Mouse (Mus musculus): ENCODE data around the gene Arhgdia. TPM values are rescaled to one million over a fixed set of nuclear protein-coding genes. Genes with fewer than 3 reads are reported as not detected.

Arhgdia gene
- polyA plus RNA-seq (2015; fragmentation: Nextera tagmentation; extraction: Ambion mirVana): 697 and 699 TPM in 2 replicates

DNA sequence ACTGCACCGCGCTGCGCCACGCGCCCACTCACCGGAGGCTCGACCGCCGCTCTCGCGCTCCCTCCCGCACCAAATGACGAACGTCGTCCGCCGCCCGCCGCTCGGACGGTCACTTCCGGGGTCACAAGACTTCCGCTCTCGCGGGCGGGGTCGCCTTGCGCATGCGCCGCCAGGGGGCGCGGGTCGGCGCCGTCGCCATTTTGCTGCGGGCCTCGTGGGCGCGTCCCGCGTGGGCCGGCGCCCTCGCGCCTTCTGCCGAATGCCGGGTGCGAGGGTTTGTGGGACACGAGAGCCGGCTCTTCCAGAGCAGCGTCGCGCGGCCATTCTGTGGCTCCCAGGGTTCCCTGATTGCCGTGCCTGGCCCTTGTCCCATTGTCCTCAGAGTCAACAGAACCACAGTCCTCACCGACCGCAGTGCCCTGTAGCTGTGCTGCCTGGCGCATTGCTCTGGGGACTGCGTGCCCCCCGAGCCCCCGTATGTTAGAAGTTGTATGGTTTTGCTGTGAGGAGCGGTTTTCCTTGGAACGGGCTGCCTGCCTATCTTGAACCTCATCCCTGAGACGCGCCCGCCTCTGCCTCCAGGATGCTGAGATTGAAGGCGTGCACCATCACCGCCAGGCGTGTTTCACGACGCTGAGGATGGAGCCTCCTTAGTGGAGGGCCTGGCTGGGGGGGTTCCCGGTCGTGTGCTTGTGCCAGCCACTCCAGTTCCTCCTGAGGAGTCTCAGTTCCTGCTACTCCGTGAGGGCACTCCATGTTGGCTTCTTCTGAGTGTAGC lies at the start of gene Arhgdia:
Arhgdia (minus strand) TSS at position 135 of the 778 bp plus-strand sequence.
- peak; percentile 71 for ATAC-seq (ENCODE audit: borderline replicate concordance, extremely low read depth, low FRiP score, low TSS enrichment)
- no peaks in the 10 kb centered on the region for H3K27me3 ChIP-seq
- H3K36me3 ChIP-seq: peaks cover 57% of the 10 kb centered on the region
- H3K4me1 ChIP-seq: peaks cover 30% of the 10 kb centered on the region
- 5% methylated on average over 69 of the region's 75 CpGs for WGBS
- H3K4me2 ChIP-seq: peak within 1 kb of the TSS; percentile 89
- H3K27ac ChIP-seq: peak within 1 kb of the TSS; percentile 94
- H3K9me3 ChIP-seq: no peaks in the 10 kb centered on the region
- peak within 1 kb of the TSS; percentile 86 for H3K9ac ChIP-seq
- peak within 1 kb of the TSS; percentile 83 for H3K4me3 ChIP-seq

DNA sequence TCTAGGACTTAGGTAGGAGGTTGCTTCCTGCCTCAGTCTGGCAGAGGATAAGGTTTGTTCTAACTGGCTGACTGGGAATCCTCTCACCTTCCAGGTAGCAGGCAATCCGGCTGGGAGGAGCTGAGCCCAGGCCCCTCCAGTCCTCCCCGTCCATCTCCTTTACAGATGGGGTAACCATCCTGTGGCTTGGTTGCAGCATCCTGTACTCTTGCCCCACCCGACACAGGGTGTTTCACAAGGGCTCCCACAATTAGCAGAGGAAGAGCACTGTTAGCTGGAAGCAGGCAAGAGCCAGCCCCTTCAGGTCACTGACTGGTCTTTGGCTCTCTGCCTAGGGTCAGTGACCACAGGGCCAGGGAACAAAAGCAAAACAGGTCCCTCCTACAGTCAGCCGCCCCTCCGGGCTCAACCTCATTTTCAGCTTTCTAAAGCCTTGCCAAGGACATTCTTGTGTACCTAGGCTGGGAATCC lies 49.0 kb upstream of the Arhgdia start:
- Histone ChIP-seq H3K4me1 (peaks cover 45% of the 10 kb centered on the region), H3K27me3 (no peaks in the 10 kb centered on the region), H3K9me3 (no peaks in the 10 kb centered on the region), H3K9ac (peak overlapping the region; percentile 8), H3K36me3 (peaks cover 18% of the 10 kb centered on the region), H3K27ac (peak overlapping the region; percentile 55), H3K4me3 (peak overlapping the region; percentile 5; the same call in 1 of the 2 replicates), H3K4me2 (peak overlapping the region; percentile 80; the same call in 1 of the 2 replicates)
- WGBS: 51% methylated on average over 5 of the region's 5 CpGs
- no peak for ATAC-seq (ENCODE audit: borderline replicate concordance, extremely low read depth, low FRiP score, low TSS enrichment)

DNA sequence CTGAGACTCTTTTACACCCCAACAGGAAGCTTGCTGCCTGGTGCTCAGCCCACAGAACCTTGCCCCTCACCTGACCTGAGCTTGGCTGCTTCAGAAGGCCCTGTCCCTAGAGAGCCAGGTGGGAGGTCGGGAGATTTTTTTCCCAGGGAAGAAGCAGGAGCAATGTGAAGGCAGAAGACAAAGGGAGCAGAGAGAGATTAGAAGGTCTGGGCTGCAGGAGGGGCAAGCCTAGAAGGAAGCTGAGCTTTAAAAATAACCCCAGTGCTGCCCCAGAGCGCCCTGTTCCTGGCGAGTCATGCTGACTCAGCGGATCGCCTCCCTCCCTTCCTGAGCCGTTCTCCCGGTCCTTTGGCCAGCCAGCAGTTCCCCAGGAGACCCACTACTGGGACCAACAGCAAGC lies 48.5 kb upstream of the Arhgdia start:
- no peak for ATAC-seq (ENCODE audit: borderline replicate concordance, extremely low read depth, low FRiP score, low TSS enrichment)
- H3K4me1 ChIP-seq: peaks cover 49% of the 10 kb centered on the region
- H3K9ac ChIP-seq: peak overlapping the region; percentile 8; the same call in 1 of the 2 replicates
- peaks cover 18% of the 10 kb centered on the region for H3K36me3 ChIP-seq
- H3K27ac ChIP-seq: peak overlapping the region; percentile 55; the same call in 1 of the 2 replicates
- no peaks in the 10 kb centered on the region for H3K27me3 ChIP-seq
- H3K9me3 ChIP-seq: no peaks in the 10 kb centered on the region
- peak overlapping the region; percentile 80; the same call in 1 of the 2 replicates for H3K4me2 ChIP-seq
- 29% methylated on average over 7 of the region's 7 CpGs for WGBS
- no peak overlapping the region for H3K4me3 ChIP-seq

DNA sequence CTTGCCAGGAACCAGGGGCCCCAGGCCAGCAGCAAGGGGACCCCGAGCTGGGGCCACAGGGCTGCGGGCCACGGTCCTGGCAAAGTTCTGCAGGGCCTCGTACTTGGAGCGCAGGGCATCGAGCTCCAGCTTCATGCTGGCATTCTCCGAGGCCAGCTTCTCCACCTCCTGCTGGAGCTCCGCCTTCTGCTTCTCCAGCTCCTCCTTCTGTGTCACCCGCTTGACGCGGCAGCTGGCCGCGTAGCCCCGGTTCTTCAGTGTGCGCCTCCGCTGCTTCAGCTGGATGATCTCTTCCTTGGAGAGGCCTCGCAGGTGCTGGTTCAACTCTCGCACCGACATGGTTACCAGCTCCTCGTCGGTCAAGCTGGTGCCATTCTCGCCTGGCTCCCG lies 47.9 kb upstream of the Arhgdia start:
- Histone ChIP-seq H3K27ac (0 out of 2 replicates have a peak overlapping the region, but pooled peaks have one; percentile 15), H3K9ac (no peak overlapping the region), H3K27me3 (no peaks in the 10 kb centered on the region), H3K36me3 (peaks cover 18% of the 10 kb centered on the region), H3K4me2 (no peak overlapping the region), H3K4me1 (peaks cover 49% of the 10 kb centered on the region), H3K4me3 (peak overlapping the region; percentile 1; the same call in 1 of the 2 replicates), H3K9me3 (no peaks in the 10 kb centered on the region)
- ATAC-seq (ENCODE audit: borderline replicate concordance, extremely low read depth, low FRiP score, low TSS enrichment): no peak
- 74% methylated on average over 23 of the region's 23 CpGs for WGBS

DNA sequence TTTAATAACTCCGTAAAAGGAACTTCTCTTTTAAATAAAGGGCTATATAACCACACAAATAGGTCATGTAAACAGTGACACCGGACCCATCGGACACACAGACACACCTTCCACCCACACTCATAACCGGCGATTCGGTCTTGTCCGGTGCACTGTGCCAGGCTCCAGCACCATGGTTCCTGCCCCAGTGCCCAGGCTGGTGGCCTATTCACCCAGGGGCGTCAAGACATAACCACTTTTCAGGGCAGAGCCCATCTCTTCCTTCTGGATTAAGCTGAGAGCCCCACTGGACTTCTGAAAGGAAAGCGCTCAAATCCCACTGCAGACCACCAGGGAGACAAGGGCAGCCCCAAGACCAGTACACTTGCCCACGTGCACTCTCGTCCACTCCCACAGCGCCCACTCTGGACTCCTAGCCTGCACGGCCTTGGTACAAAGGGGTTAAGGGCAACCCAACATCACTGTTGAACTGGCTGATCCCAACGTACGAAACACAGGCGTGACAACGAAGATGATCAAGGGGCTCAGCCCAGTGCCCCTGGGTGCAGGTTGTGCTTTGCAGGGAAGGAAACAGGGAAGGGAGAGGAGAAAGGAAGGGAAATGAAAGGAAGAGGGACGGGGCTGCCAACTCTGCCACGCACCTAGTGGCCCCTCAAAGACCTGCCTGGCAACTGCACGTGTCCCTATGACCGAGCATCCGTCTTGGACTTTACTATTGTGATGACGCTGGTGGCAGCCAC lies 47.3 kb upstream of the Arhgdia start:
- no peak for ATAC-seq (ENCODE audit: borderline replicate concordance, extremely low read depth, low FRiP score, low TSS enrichment)

DNA sequence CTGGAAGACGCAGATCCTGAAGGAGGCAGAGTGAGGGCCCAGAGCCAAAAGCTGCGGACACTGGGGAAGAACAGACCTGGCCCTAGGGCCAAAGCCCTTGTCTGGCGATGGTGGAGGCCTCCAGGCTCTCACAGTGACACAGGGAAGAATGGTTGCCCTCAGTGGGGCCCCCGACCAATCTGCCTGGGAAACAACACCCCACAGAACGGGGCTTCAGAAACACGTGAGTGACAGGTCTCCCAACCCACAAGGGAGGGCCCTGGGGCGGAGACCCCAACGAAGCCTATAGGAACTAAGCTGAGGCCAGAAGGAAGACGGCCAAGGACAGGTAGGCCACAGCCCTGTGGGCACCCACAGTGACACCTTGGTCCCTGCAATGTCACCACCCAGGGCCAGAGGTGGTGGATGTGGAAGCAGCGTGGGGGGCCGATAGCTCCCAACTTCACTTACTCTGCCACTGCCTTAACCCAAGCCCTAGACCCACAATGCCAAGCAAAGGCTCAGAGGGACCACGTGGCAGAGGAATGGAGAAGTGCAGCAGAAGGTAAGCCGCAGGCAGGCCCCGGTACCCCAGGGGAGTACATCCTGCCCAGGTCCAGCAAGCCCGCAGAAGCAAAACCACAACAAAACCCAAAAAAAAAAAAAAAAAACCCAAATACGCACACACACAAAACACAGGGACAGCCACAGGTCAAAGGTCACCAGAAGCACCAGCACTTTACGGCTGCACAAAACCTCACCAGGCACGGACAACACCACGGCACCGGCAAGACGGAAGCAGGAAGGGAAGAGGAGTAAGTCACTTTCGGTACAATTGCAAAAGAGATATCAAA lies 46.3 kb upstream of the Arhgdia start:
- Histone ChIP-seq H3K4me3 (no peak overlapping the region), H3K9ac (no peak overlapping the region), H3K27ac (no peak overlapping the region), H3K4me2 (no peak overlapping the region), H3K36me3 (peaks cover 24% of the 10 kb centered on the region), H3K9me3 (no peaks in the 10 kb centered on the region), H3K27me3 (no peaks in the 10 kb centered on the region), H3K4me1 (peaks cover 50% of the 10 kb centered on the region)
- 75% methylated on average over 22 of the region's 22 CpGs for WGBS
- no peak for ATAC-seq (ENCODE audit: borderline replicate concordance, extremely low read depth, low FRiP score, low TSS enrichment)

More for the DNA sequence above, 47.3 kb upstream of the Arhgdia start:
- Histone ChIP-seq H3K4me3 (peak overlapping the region; percentile 1; the same call in 1 of the 2 replicates), H3K9me3 (no peaks in the 10 kb centered on the region), H3K27me3 (no peaks in the 10 kb centered on the region), H3K9ac (no peak overlapping the region), H3K27ac (no peak overlapping the region), H3K4me1 (peaks cover 48% of the 10 kb centered on the region), H3K4me2 (no peak overlapping the region), H3K36me3 (peaks cover 18% of the 10 kb centered on the region)
- WGBS: 94% methylated on average over 23 of the region's 23 CpGs

DNA sequence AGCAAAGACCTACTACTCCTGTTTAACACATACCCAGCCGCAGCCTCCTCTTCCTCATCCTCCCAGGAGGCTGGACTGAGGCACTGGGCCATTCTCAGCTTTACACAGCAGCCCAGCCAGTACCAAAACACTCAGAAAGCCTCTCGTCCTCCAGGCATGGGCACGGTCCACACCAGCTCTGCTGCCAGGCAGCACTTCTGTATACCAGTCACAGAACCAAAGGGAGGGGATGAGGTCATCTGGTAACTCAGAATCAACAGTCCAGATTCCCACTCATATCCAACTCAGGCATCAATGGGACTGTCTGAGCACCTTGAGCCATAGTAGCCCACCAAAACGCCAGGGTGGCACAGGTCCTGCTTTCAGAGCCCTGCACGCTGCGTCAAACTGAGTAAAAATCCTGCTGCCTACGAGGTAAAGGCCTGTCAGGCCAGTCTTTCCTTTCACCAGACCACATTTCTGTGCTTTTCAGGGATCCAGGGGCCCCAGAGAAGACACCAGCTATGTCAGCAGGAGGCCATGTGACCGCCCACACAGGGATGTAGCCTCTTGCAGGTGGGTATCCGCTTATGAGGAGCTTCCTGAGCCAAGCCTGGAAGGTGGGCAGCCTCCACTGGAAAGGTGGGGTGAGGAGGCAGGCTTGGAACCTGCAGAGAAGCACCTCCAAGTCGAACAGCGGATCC lies 45.5 kb upstream of the Arhgdia start:
- Histone ChIP-seq H3K4me3 (no peak overlapping the region), H3K4me1 (peaks cover 45% of the 10 kb centered on the region), H3K36me3 (peaks cover 27% of the 10 kb centered on the region), H3K9ac (no peak overlapping the region), H3K27me3 (no peaks in the 10 kb centered on the region), H3K4me2 (no peak overlapping the region), H3K9me3 (no peaks in the 10 kb centered on the region), H3K27ac (no peak overlapping the region)
- no peak for ATAC-seq (ENCODE audit: borderline replicate concordance, extremely low read depth, low FRiP score, low TSS enrichment)
- 89% methylated on average over 11 of the region's 11 CpGs for WGBS

DNA sequence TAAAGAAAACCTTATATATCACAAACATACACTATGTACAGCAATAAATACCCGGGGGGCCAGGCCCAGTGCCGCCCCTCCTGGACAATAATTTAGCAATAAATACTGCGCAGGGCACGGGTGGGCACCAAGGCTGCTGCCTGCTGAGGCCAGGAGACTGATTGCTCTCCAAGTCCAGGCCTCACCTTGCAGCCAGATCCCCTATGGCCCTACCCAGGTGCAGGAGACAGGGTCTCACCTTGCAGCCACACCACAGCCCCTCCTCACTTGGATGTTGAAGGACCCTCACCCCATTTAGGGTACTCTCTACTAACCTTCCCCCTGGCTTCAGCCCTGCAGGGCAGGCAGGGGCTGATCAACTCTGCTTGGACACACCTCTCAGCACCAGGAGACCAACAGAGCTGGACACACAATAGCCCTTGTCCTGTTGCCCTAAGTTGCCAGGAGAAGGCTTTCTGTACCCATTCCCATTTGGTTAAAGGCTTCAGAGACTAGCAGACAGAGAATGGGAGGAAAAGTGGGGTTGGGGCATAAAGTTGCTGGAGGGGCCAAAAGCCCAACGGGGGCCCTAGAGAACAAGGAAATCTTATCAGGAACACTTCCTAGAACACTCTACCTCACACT lies 43.8 kb upstream of the Arhgdia start, which contains the start of gene Sirt7:
Sirt7 (minus strand) TSS at position 89 of the 624 bp plus-strand sequence.
- Histone ChIP-seq H3K27ac (peak within 1 kb of the TSS; percentile 77), H3K9ac (peak within 1 kb of the TSS; percentile 70), H3K4me2 (peak within 1 kb of the TSS; percentile 93), H3K9me3 (no peaks in the 10 kb centered on the region), H3K36me3 (peaks cover 38% of the 10 kb centered on the region), H3K4me1 (peaks cover 28% of the 10 kb centered on the region), H3K27me3 (no peaks in the 10 kb centered on the region), H3K4me3 (peak within 1 kb of the TSS; percentile 75)
- WGBS: 18% methylated on average over 5 of the region's 5 CpGs
- ATAC-seq (ENCODE audit: borderline replicate concordance, extremely low read depth, low FRiP score, low TSS enrichment): peak; percentile 19; the same call in 1 of the 2 replicates

DNA sequence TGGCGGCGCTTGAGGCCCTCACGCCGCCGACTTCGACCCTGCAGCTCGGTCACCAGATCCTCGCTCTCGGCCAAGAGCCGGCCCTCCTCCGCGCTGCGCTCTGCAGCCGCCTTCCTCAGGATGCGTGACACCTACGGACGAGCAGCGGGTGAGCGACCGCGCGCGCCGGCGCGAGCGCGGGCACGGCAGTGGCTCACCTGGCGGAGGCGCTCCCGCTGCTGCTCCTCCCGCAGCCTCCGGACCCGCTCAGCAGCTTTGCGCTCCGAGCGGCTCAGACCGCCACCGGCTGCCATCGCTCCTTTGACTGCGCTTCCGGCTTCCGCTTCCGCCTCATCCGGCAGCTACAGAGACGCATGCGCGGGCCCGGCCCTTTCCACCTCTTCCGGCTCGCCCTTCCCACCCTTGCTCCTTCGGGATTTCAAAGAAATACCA lies 43.3 kb upstream of the Arhgdia start:
- Histone ChIP-seq H3K36me3 (peaks cover 44% of the 10 kb centered on the region), H3K27ac (peak overlapping the region; percentile 77), H3K9me3 (no peaks in the 10 kb centered on the region), H3K4me3 (peak overlapping the region; percentile 75), H3K4me2 (peak overlapping the region; percentile 93), H3K27me3 (no peaks in the 10 kb centered on the region), H3K4me1 (peaks cover 22% of the 10 kb centered on the region), H3K9ac (peak overlapping the region; percentile 70)
- peak; percentile 79; the same call in 1 of the 2 replicates for ATAC-seq (ENCODE audit: borderline replicate concordance, extremely low read depth, low FRiP score, low TSS enrichment)
- WGBS: under 1% methylated on average over 53 of the region's 53 CpGs

DNA sequence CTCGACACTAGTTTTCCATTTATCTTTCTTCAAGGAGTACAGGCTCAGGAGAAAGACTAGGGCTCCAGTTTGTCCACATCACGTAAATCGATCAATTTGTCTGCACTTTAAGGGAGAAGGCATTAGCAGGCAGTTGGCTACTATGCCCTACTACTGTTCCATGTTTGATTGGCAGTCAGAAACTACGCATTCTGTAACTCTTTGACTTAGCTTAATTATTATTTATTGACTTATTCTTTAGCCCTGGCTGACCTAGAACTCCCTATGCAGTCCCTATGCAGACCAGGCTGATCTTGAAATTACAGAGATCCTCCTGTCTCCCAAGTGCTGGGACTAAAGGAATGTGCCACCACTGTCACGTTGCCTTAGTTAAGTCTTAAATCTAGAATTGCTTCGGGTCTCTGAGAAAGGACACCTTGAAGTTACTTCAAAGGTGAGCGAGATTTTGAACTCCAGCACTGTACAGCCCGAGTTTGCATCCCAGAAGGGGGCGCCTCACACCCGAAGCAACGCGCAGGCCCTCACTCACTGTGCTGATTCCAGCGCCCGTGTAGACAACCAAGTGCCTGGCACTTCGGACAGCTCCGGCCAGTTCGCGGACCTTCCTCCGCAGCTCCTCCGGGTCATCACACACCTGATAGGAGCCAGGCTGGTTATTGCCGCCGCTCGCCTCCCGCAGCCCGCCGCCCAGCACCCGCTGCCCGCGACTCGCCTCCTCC lies 42.7 kb upstream of the Arhgdia start:
- Histone ChIP-seq H3K36me3 (peaks cover 45% of the 10 kb centered on the region), H3K4me3 (peak overlapping the region; percentile 75), H3K27me3 (no peaks in the 10 kb centered on the region), H3K4me1 (peaks cover 18% of the 10 kb centered on the region), H3K4me2 (peak overlapping the region; percentile 93), H3K9me3 (no peaks in the 10 kb centered on the region), H3K27ac (peak overlapping the region; percentile 77), H3K9ac (peak overlapping the region; percentile 70)
- WGBS: 11% methylated on average over 30 of the region's 30 CpGs
- peak; percentile 78 for ATAC-seq (ENCODE audit: borderline replicate concordance, extremely low read depth, low FRiP score, low TSS enrichment)

Measured in lung, embryonic 15.5 days (tissue).